Mouse (Mus musculus) limb, embryonic 15.5 days (tissue): ENCODE data around the gene Cd5. TPM values are rescaled to one million over a fixed set of nuclear protein-coding genes. Genes with fewer than 3 reads are reported as not detected.

Source experiments
- ATAC-seq: fragments of 200-750 bp; cut with Nextera tagmentation; 2 replicates; pipeline ENCODE4 v1.8.0; 2017; ENCODE audit warnings: low read depth, moderate TSS enrichment; ENCODE audit not compliant: insufficient number of reproducible peaks, low FRiP score, low TSS enrichment
- H3K27ac ChIP-seq: fragments of 300-500 bp; sonication (generic); 2 replicates; pipeline ENCODE4 v1.5.1; 2015; ENCODE audit warnings: moderate library complexity, mild to moderate bottlenecking, inconsistent platforms
- H3K27me3 ChIP-seq: fragments of 300-500 bp; sonication (generic); 2 replicates; pipeline ENCODE4 v1.6.1; 2015; ENCODE audit warnings: inconsistent platforms
- H3K36me3 ChIP-seq: fragments of 300-500 bp; sonication (generic); 2 replicates; pipeline ENCODE4 v1.6.1; 2015; ENCODE audit warnings: inconsistent platforms
- H3K4me1 ChIP-seq: fragments of 300-500 bp; sonication (generic); 2 replicates; pipeline ENCODE4 v1.6.1; 2015; ENCODE audit warnings: inconsistent platforms
- H3K4me2 ChIP-seq: fragments of 300-500 bp; sonication (generic); 2 replicates; pipeline ENCODE4 v1.6.1; 2015; ENCODE audit warnings: mild to moderate bottlenecking, inconsistent platforms
- H3K4me3 ChIP-seq: fragments of 300-500 bp; sonication (generic); 2 replicates; pipeline ENCODE4 v1.5.1; 2015; ENCODE audit warnings: mild to moderate bottlenecking, inconsistent platforms
- H3K9ac ChIP-seq: fragments of 300-500 bp; sonication (generic); 2 replicates; pipeline ENCODE4 v1.6.1; 2015; ENCODE audit warnings: inconsistent platforms
- H3K9me3 ChIP-seq: fragments of 300-500 bp; sonication (generic); 2 replicates; pipeline ENCODE4 v1.6.1; 2016; ENCODE audit warnings: inconsistent platforms
- WGBS: fragments of 180-500 bp; shearing (Covaris S2); methylation state at CpG from one replicate; pipeline ENCODE4 v1.1.7; 2015; 5-methylcytosine and 5-hydroxymethylcytosine counted together
- polyA plus RNA-seq: library from polyadenylated mRNA; unstranded; fragments of >200 nt; fragmentation: Nextera tagmentation; extraction: Ambion mirVana; gene quantifications from 2 replicates; pipeline ENCODE4 v1.2.1, GENCODE M21; 2015

Cd5 gene
- polyA plus RNA-seq, 1 experiment from 2014 or later: 1.0 TPM

GRCm38 (mm10) chr19:10677915-10678771 lies 60.7 kb downstream of the Cd5 start, which contains the start of gene Pga5:
TSS of gene Pga5 (minus strand) at chr19:10678071.
- no peak for ATAC-seq
- Histone ChIP-seq H3K4me2 (no peak within 1 kb of the TSS), H3K4me3 (no peak within 1 kb of the TSS), H3K27ac (no peak within 1 kb of the TSS), H3K27me3 (no peaks in the 10 kb centered on the region), H3K4me1 (peaks cover 5% of the 10 kb centered on the region; the same call in 1 of the 2 replicates), H3K9ac (no peak within 1 kb of the TSS), H3K36me3 (no peaks in the 10 kb centered on the region), H3K9me3 (no peaks in the 10 kb centered on the region)
- WGBS: 38% methylated on average over 6 of the region's 6 CpGs

GRCm38 (mm10) chr19:10676656-10677055 lies 62.1 kb downstream of the Cd5 start:
- no peaks in the 10 kb centered on the region for H3K27me3 ChIP-seq
- no peak for ATAC-seq
- 81% methylated on average over 16 of the region's 16 CpGs for WGBS

GRCm38 (mm10) chr19:10673275-10673674 lies 65.5 kb downstream of the Cd5 start:
- Histone ChIP-seq H3K27me3 (no peaks in the 10 kb centered on the region), H3K4me2 (no peak overlapping the region), H3K36me3 (no peaks in the 10 kb centered on the region), H3K4me1 (no peaks in the 10 kb centered on the region), H3K27ac (no peak overlapping the region), H3K9me3 (no peaks in the 10 kb centered on the region), H3K9ac (no peak overlapping the region), H3K4me3 (no peak overlapping the region)
- WGBS: 57% methylated on average over 1 of the region's 1 CpGs
- no peak for ATAC-seq

More at GRCm38 (mm10) chr19:10676656-10677055, 62.1 kb downstream of the Cd5 start:
- H3K9ac ChIP-seq: no peak overlapping the region
- H3K4me1 ChIP-seq: peaks cover 5% of the 10 kb centered on the region; the same call in 1 of the 2 replicates
- H3K9me3 ChIP-seq: no peaks in the 10 kb centered on the region
- no peak overlapping the region for H3K27ac ChIP-seq
- H3K4me2 ChIP-seq: no peak overlapping the region
- H3K4me3 ChIP-seq: no peak overlapping the region
- no peaks in the 10 kb centered on the region for H3K36me3 ChIP-seq

- ATAC-seq: no peak
- 53% methylated on average over 9 of the region's 9 CpGs for WGBS
Measured at GRCm38 (mm10) chr19:10671854-10672417, 66.9 kb downstream of the Cd5 start.

GRCm38 (mm10) chr19:10671319-10671718 lies 67.5 kb downstream of the Cd5 start:
- Histone ChIP-seq H3K4me2 (no peak overlapping the region), H3K27ac (no peak overlapping the region), H3K36me3 (no peaks in the 10 kb centered on the region), H3K4me1 (no peaks in the 10 kb centered on the region), H3K4me3 (no peak overlapping the region), H3K9me3 (no peaks in the 10 kb centered on the region), H3K27me3 (no peaks in the 10 kb centered on the region), H3K9ac (no peak overlapping the region)
- 75% methylated on average over 4 of the region's 4 CpGs for WGBS
- ATAC-seq: no peak

More at GRCm38 (mm10) chr19:10671854-10672417, 66.9 kb downstream of the Cd5 start:
- Histone ChIP-seq H3K4me1 (no peaks in the 10 kb centered on the region), H3K9ac (no peak overlapping the region), H3K9me3 (no peaks in the 10 kb centered on the region), H3K4me2 (no peak overlapping the region), H3K27me3 (no peaks in the 10 kb centered on the region), H3K27ac (no peak overlapping the region), H3K4me3 (no peak overlapping the region), H3K36me3 (no peaks in the 10 kb centered on the region)

Other genes with a start within 250 kb of the Cd5 start
- gene Cpsf7, start 213.7 kb downstream of the Cd5 start, polyA plus RNA-seq: 38.2 and 39.2 TPM in 2 replicates
- gene Sdhaf2, start 212.9 kb downstream of the Cd5 start, polyA plus RNA-seq: 59.5 and 60.3 TPM in 2 replicates
- gene Tmem216, start 182.8 kb downstream of the Cd5 start, polyA plus RNA-seq: 34.2 and 37.3 TPM in 2 replicates
- 21.6 and 25.8 TPM in 2 replicates for gene Cyb561a3, start 161.8 kb downstream of the Cd5 start, polyA plus RNA-seq
- 26.8 and 31.1 TPM in 2 replicates for gene Tmem138, start 161.6 kb downstream of the Cd5 start, polyA plus RNA-seq
- 350 and 363 TPM in 2 replicates for gene Ddb1, start 133.7 kb downstream of the Cd5 start, polyA plus RNA-seq
- gene Tkfc, start 133.3 kb downstream of the Cd5 start, polyA plus RNA-seq: 12.0 and 13.2 TPM in 2 replicates
- 2.8 and 3.1 TPM in 2 replicates for gene Vwce, start 104.8 kb downstream of the Cd5 start, polyA plus RNA-seq
- not detected in 2 replicates for gene Pga5, start 60.9 kb downstream of the Cd5 start, polyA plus RNA-seq
- 46.0 and 48.6 TPM in 2 replicates for gene Vps37c, start 50.3 kb downstream of the Cd5 start, polyA plus RNA-seq
- gene Cd6, start 91.1 kb upstream of the Cd5 start, polyA plus RNA-seq: not detected in 2 replicates
- 5.0 and 5.1 TPM in 2 replicates for gene Slc15a3, start 100.7 kb upstream of the Cd5 start, polyA plus RNA-seq
- gene Tmem132a, start 130.9 kb upstream of the Cd5 start, polyA plus RNA-seq: 65.2 and 67.4 TPM in 2 replicates
- gene Tmem109, start 143.0 kb upstream of the Cd5 start, polyA plus RNA-seq: 138 and 163 TPM in 2 replicates
- gene Prpf19, start 156.2 kb upstream of the Cd5 start, polyA plus RNA-seq: 35.7 and 40.6 TPM in 2 replicates
- not detected in 2 replicates for gene Zp1, start 181.6 kb upstream of the Cd5 start, polyA plus RNA-seq
- gene Ptgdr2, start 198.2 kb upstream of the Cd5 start, polyA plus RNA-seq: 0.09 TPM in 1 of 2 replicates, not detected in the other
- gene Ccdc86, start 210.3 kb upstream of the Cd5 start, polyA plus RNA-seq: 25.4 and 28.7 TPM in 2 replicates
- gene Ms4a10, start 235.7 kb upstream of the Cd5 start, polyA plus RNA-seq: 0.35 and 0.73 TPM in 2 replicates